Mouse (Mus musculus) limb, embryonic 10.5 days (tissue): ENCODE results near the gene Snx4. TPM values are rescaled to one million over a fixed set of nuclear protein-coding genes. Genes with fewer than 3 reads are reported as not detected.

Source experiments
- DNase-seq: peaks from one replicate; pipeline ENCODE4 v3.0.0-alpha.2; 2017; ENCODE audit warnings: low spot score
- H3K27ac ChIP-seq: fragments of 300-500 bp; sonication (generic); 2 replicates; pipeline ENCODE4 v1.5.1; 2016; ENCODE audit warnings: mild to moderate bottlenecking
- H3K27me3 ChIP-seq: fragments of 300-500 bp; sonication (generic); 2 replicates; pipeline ENCODE4 v1.6.1; 2016; ENCODE audit warnings: low read depth, mild to moderate bottlenecking; ENCODE audit not compliant: poor library complexity, severe bottlenecking
- H3K36me3 ChIP-seq: fragments of 300-500 bp; sonication (generic); 2 replicates; pipeline ENCODE4 v1.6.1; 2016; ENCODE audit warnings: mild to moderate bottlenecking, moderate library complexity
- H3K4me1 ChIP-seq: fragments of 300-500 bp; sonication (generic); 2 replicates; pipeline ENCODE4 v1.6.1; 2016
- H3K4me3 ChIP-seq: fragments of 300-500 bp; sonication (generic); 2 replicates; pipeline ENCODE4 v1.5.1; 2016; ENCODE audit warnings: mild to moderate bottlenecking, moderate library complexity
- H3K9me3 ChIP-seq: fragments of 300-500 bp; sonication (generic); replicated peaks from 2 replicates; pipeline ENCODE4 v1.6.1; 2016; ENCODE audit warnings: mild to moderate bottlenecking
- WGBS: fragments of 180-500 bp; shearing (Covaris S2); methylation state at CpG from one replicate; pipeline ENCODE4 v1.1.7; 2016; 5-methylcytosine and 5-hydroxymethylcytosine counted together
- polyA plus RNA-seq: library from polyadenylated mRNA; unstranded; fragments of >200 nt; fragmentation: Nextera tagmentation; extraction: Ambion mirVana; gene quantifications from 2 replicates; pipeline ENCODE4 v1.2.1, GENCODE M21; 2016

Gene Snx4
- polyA plus RNA-seq, 1 experiment from 2014 or later, result 67.5 TPM

DNA sequence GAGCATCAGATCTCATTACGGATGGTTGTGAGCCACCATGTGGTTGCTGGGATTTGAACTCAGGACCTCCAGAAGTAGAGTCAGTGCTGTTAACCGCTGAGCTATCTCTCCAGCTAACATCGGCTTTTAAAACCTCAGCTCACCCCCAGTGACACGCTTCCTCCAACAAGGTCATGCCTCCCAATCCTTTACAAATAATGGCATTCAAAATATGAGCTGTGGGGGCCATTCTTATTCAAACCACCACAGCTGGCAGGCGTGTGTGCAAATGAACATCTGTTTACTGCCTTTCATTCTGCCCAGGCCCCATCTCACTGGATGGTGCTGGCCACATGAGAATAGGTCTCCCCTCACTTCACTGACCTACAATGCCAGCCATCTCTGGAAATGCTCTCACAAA lies 4.7 kb upstream of the Snx4 start:
- no peaks in the 10 kb centered on the region for H3K4me1 ChIP-seq
- H3K27me3 ChIP-seq, result no peaks in the 10 kb centered on the region
- no peaks in the 10 kb centered on the region for H3K9me3 ChIP-seq
- H3K4me3 ChIP-seq, result no peak overlapping the region
- H3K27ac ChIP-seq, result no peak overlapping the region
- peaks cover 39% of the 10 kb centered on the region for H3K36me3 ChIP-seq
- WGBS, result 91% methylated on average over 5 of the region's 5 CpGs
- no peak for DNase-seq

DNA sequence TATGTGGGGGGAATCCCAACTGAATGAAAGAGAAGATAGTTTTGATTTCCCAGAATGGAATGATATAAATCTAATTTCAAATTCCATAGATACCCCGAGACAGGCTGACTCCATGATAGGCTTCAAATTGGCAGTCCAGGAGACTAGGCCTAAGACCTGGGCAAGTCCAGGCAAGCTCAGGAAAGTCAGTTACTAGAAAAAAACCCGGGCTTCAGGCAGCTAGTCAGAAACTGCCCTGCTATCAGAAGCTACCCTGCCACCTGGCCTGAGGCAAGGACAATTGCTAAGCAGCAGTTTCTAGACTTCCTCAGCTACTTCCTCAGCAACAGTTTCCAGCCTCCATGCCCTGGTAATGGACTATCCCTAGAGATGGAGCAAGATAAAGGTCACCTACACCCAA lies 4.2 kb upstream of the Snx4 start:
- peaks cover 35% of the 10 kb centered on the region for H3K36me3 ChIP-seq
- peaks cover 4% of the 10 kb centered on the region for H3K4me1 ChIP-seq
- H3K27me3 ChIP-seq, result no peaks in the 10 kb centered on the region
- H3K27ac ChIP-seq, result no peak overlapping the region
- H3K9me3 ChIP-seq, result no peaks in the 10 kb centered on the region
- no peak overlapping the region for H3K4me3 ChIP-seq
- 74% methylated on average over 2 of the region's 2 CpGs for WGBS
- no peak for DNase-seq

DNA sequence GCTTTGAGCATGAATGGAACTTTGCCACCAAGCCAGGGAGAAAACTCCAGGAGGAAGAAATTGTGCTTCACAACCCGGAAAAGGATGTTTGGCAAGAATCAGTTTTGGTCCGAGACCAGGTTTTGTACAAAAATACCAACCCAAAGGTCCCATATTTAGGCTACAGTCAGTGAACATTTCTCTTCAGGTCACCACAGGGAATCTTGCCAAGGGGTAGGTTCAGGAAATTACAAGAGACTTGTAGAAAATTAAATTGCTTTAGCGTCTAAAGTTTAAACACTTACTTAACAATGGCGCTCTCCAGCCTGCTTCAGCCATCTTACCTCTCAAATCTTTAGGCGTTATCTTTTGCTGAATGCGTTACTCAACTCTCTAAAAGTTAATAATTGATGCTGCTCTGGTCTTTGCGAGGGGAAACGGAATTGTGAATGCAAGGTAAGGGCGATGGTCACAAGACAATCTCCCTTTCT lies 556 bp upstream of the Snx4 start:
- Histone ChIP-seq H3K9me3 (no peaks in the 10 kb centered on the region), H3K4me3 (peak overlapping the region; percentile 82), H3K36me3 (peaks cover 11% of the 10 kb centered on the region), H3K27me3 (no peaks in the 10 kb centered on the region), H3K27ac (peak overlapping the region; percentile 90), H3K4me1 (peaks cover 9% of the 10 kb centered on the region)
- 32% methylated on average over 9 of the region's 9 CpGs for WGBS
- DNase-seq, result no peak

DNA sequence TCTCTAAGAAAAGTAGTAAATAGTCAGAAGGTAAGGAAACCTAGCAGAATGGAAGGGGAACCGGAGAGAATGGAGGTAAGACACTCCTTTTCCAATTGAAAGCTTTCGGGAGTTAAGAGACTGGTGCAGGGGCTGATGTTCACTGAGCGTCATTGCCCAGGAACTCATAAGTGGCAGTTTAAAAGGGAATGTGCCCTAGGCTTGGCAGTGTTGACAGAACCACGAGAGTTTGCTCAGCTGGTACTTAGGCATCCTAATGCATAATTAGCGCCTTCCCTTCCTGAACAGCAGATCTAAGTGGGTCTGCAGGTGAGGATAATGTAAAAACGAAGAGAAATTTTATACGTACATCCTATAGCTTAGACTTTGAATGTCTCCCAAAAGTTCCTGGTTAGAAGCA lies 4.4 kb downstream of the Snx4 start:
- 86% methylated on average over 7 of the region's 7 CpGs for WGBS
- Histone ChIP-seq H3K4me1 (peaks cover 9% of the 10 kb centered on the region), H3K27me3 (no peaks in the 10 kb centered on the region), H3K9me3 (no peaks in the 10 kb centered on the region), H3K4me3 (no peak overlapping the region), H3K36me3 (peaks cover 15% of the 10 kb centered on the region), H3K27ac (no peak overlapping the region)
- DNase-seq, result no peak

DNA sequence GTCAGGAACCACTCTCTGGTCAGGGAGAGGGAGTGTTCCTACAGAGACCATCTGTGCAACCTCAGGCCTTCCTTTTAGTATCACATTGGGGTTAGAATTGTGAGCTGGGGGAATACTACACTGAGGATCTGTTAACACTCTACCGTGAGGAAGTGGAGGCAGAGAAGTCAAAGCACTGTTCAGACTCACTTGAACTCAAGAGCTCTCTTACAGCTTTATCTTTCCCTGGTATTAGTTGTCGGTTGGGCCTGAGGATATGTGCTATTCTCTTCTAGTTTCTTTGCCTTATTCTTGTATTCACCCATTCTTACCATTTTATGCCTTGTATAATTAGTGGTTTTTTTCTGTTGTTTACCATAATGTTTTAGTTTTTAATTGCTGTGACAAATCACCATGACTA lies 7.3 kb downstream of the Snx4 start:
- no peak for DNase-seq
- WGBS, result 91% methylated on average over 2 of the region's 2 CpGs
- Histone ChIP-seq H3K4me3 (no peak overlapping the region), H3K4me1 (no peaks in the 10 kb centered on the region), H3K27ac (no peak overlapping the region), H3K36me3 (peaks cover 14% of the 10 kb centered on the region), H3K27me3 (no peaks in the 10 kb centered on the region), H3K9me3 (no peaks in the 10 kb centered on the region)

DNA sequence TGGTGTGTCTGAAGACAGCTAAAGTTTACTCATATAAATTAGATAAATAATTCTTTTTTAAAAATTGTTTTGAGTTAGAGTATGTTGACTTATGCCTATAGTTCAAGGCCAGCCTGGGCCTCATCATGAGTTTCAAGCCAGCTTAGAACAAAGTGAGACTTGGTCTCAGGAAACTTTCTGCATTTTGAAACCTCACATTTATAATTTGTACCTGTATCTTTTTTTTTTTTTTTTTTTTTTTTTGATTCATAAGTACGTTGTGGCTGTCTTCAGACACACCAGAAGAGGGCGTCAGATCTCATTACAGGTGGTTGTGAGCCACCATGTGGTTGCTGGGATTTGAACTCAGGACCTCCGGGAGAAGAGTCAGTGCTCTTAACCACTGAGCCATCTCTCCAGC lies 8.6 kb downstream of the Snx4 start:
- Histone ChIP-seq H3K27me3 (no peaks in the 10 kb centered on the region), H3K36me3 (peaks cover 26% of the 10 kb centered on the region), H3K4me3 (no peak overlapping the region), H3K27ac (no peak overlapping the region), H3K9me3 (no peaks in the 10 kb centered on the region), H3K4me1 (no peaks in the 10 kb centered on the region)
- WGBS, result 83% methylated on average over 3 of the region's 3 CpGs
- DNase-seq, result no peak

DNA sequence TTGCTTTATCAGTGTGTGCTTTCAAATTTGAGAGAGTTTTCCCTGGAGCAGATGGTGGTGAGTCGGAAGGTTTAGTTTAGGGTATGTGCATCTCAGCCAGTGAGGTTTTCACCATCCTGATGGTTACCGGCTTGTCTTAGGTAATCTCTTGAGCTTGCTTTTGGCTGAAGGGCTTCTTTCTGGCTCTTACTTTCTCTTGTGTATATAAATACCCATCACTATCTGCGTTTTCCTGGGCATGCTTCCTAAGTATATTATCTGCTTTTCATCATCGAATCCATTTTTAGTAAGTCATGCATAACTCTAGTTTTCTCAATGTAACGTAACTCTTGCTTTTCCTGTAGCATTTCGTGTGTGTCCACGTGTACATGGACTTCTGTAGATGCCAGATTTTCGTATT lies 9.6 kb downstream of the Snx4 start:
- H3K27ac ChIP-seq, result no peak overlapping the region
- no peaks in the 10 kb centered on the region for H3K4me1 ChIP-seq
- H3K36me3 ChIP-seq, result peaks cover 36% of the 10 kb centered on the region
- no peak overlapping the region for H3K4me3 ChIP-seq
- no peaks in the 10 kb centered on the region for H3K9me3 ChIP-seq
- DNase-seq, result no peak
- H3K27me3 ChIP-seq, result no peaks in the 10 kb centered on the region
- 92% methylated on average over 8 of the region's 8 CpGs for WGBS

DNA sequence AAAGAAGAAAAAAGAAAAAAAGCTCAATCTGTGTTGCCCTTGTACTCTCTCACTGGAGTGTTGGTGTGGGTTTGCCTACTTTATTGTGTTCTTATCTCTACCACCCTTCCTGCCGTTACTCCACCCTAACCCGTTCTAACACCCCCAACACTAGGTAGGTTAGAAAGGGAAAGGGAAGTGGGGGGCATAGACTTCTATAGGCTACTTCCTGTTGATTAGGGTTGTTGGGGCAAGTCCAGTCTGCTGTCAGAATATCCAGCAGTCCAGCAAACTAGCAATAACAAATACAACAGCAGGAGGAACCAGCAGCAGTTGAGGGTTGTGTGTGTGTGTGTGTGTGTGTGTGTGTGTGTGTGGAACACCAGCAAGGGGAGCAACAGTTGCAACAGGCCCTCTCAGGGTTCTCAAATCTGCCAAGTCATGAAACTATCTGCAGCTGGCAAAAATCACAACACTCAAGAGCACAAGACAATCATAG lies 10.4 kb downstream of the Snx4 start:
- Histone ChIP-seq H3K27ac (no peak overlapping the region), H3K4me3 (no peak overlapping the region), H3K36me3 (peaks cover 44% of the 10 kb centered on the region), H3K9me3 (no peaks in the 10 kb centered on the region), H3K27me3 (no peaks in the 10 kb centered on the region), H3K4me1 (no peaks in the 10 kb centered on the region)
- no peak for DNase-seq
- 88% methylated on average over 2 of the region's 2 CpGs for whole genome bisulfite sequencing

DNA sequence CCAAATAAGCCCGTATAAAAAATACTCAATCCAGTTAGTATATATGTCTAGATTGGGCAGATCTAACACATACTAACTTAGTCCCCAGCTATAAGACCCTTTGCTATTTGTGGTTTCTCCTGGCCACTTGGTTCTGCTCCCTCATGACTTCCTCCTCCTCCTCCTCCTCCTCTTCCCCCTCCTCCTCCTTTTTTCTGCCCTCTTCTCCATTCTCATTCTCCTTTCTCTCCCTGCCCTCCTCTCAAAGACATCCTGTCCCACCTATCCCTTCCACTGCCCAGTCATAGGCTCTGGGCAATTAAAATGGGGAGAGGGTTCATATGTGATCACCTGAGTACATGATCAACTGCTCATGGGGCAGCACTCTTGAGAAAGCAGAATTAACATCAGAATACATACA lies 10.9 kb downstream of the Snx4 start:
- WGBS, result 83% methylated on average over 1 of the region's 1 CpGs
- Histone ChIP-seq H3K9me3 (no peaks in the 10 kb centered on the region), H3K4me1 (no peaks in the 10 kb centered on the region), H3K4me3 (no peak overlapping the region), H3K36me3 (peaks cover 48% of the 10 kb centered on the region), H3K27me3 (no peaks in the 10 kb centered on the region), H3K27ac (no peak overlapping the region)
- DNase-seq, result no peak

DNA sequence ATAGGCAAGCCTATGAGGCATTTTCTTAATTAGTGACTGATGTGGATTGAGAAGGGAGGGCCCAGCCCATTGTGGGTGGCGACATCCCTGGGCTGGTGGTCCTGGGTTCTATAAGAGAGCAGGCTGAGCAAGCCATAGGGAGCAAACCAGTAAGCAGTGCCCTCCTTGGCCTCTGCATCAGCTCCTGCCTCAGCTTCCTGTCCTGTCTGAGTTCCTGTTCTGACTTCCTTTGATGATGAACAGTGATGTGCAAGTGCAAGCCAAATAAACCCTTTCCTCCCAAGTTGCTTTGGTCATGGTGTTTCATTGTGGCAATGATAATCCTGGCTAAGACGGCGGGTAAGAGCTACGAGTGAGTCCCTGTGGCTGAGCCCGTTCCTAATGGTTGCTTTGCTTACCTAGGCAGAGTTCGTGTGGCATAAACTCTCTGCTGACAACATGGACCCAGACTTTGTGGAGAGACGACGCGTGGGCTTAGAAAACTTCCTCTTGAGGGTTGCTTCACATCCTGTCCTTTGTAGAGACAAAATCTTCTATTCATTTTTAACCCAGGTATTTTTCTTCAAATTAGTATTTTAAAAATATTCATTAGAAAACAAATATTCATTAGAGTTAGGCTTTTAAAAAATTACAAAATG lies 16.5 kb downstream of the Snx4 start:
- Histone ChIP-seq H3K4me1 (no peaks in the 10 kb centered on the region), H3K9me3 (no peaks in the 10 kb centered on the region), H3K27me3 (no peaks in the 10 kb centered on the region), H3K27ac (no peak overlapping the region), H3K4me3 (no peak overlapping the region), H3K36me3 (peaks cover 85% of the 10 kb centered on the region)
- DNase-seq, result no peak
- WGBS, result 94% methylated on average over 9 of the region's 9 CpGs

DNA sequence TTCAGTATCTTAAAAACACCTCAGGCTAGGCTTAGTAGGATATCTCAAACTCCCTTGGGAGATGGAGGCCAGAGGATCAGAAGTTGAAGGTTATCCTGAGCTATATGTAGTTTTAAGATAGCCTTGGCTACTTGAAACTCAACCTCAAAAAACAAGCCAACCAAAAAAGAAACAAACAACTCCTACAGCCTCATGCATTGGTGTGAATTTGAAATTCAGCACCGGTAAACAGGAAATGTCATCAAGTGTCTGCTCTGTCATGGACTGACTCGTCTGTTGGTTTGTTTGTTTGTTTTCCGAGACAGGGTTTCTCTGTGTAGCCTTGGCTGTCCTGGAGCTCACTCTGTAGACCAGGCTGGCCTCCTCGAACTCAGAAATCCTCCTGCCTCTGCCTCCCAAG lies 20.6 kb downstream of the Snx4 start:
- peaks cover 79% of the 10 kb centered on the region for H3K36me3 ChIP-seq
- H3K9me3 ChIP-seq, result no peaks in the 10 kb centered on the region
- no peak overlapping the region for H3K27ac ChIP-seq
- 91% methylated on average over 4 of the region's 4 CpGs for WGBS
- no peak for DNase-seq
- H3K4me1 ChIP-seq, result no peaks in the 10 kb centered on the region
- H3K4me3 ChIP-seq, result no peak overlapping the region
- H3K27me3 ChIP-seq, result no peaks in the 10 kb centered on the region

DNA sequence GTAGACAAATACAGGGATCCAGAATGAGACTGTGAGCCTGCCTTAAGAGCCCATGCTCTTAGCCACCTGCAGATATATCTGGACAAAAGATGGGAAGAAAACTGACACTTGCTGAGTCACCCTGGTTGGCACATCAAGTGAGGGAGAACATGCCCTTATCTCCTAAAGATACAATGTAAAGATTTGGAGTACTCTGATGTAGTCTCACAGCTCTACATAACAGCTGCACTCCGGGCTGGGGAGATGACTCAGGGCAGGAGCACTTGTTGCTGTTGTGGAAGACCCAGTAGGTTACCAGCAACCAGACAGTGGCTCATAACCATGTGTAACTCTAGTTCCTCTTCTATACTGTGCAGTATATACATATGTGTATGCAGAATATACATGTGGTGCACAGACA lies 31.8 kb downstream of the Snx4 start:
- H3K4me3 ChIP-seq, result no peak overlapping the region
- H3K36me3 ChIP-seq, result peaks cover 88% of the 10 kb centered on the region
- H3K27me3 ChIP-seq, result no peaks in the 10 kb centered on the region
- 82% methylated on average over 1 of the region's 1 CpGs for WGBS
- no peak overlapping the region for H3K27ac ChIP-seq
- DNase-seq, result no peak
- no peaks in the 10 kb centered on the region for H3K4me1 ChIP-seq
- H3K9me3 ChIP-seq, result no peaks in the 10 kb centered on the region

DNA sequence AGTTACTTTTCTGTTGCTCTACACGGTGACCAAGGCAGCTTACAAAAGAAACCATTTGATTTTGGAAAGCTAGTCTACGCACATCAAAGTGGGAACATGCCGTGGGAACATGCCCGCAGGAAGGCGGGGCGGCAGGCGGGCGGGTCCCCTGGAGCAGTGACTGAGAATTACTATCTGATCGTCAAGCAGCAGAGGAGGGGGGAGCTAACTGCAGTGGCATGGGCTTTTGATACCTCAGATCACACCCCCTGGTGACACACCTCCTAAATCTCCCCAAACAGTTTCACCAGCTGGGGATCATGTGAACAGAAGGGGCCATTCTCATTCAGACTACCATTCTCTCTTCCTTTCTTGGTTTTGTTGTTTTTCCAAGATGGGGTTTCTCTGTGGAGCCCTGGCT lies 37.3 kb downstream of the Snx4 start:
- no peaks in the 10 kb centered on the region for H3K4me1 ChIP-seq
- no peak for DNase-seq
- H3K36me3 ChIP-seq, result peaks cover 95% of the 10 kb centered on the region
- WGBS, result 75% methylated on average over 9 of the region's 9 CpGs
- H3K9me3 ChIP-seq, result no peaks in the 10 kb centered on the region
- no peak overlapping the region for H3K27ac ChIP-seq
- H3K4me3 ChIP-seq, result no peak overlapping the region
- H3K27me3 ChIP-seq, result no peaks in the 10 kb centered on the region

DNA sequence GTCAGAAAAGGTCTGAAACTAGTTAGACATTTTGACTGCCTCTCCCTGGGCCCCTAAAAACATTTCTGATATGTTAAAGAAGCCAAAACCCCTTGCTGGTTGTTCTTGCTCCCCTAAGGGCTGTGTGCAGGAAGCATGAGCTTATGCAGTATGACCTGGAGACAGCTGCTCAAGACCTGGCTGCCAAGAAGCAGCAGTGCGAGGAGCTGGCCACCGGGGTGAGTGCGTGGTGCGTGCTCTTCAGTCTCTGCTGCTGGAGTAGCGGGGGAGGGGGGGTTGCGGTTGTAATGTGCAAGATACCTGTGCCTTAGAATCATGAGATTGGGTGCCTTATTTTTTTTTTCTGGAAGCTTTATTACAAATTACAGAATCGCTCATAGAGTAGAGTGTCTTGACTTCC lies 38.7 kb downstream of the Snx4 start:
- Histone ChIP-seq H3K27me3 (no peaks in the 10 kb centered on the region), H3K36me3 (peaks cover 99% of the 10 kb centered on the region), H3K4me1 (no peaks in the 10 kb centered on the region), H3K9me3 (no peaks in the 10 kb centered on the region), H3K4me3 (no peak overlapping the region), H3K27ac (no peak overlapping the region)
- 90% methylated on average over 7 of the region's 7 CpGs for WGBS
- no peak for DNase-seq
